In the genomic region with DNA sequence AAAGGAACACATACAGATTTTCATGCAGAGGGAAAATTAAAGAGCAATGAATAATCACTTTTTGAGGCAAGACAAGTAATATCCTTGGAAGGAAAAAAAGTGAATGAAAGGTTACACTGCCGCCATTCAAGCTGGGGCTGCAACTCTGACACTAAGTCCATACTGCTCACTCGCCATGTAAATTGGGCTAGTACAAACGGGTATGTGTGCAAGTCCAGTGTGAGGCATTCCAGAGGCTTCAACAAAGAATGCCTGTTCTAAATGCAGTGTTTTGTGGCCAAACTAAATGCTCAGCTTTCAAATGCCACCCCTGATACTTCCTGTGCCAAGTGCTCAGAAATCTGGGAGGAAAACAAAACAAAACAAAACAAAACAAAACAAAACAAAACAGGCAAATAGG, we compare ENCODE assay signal across 22 mouse cellular contexts.
DNase-seq lines count a peak whose midpoint lies in the region; ATAC-seq and TF ChIP-seq lines count a peak whose summit lies in the region.
"Had no signal": no experiment of that assay in that cellular context is flagged by ENCODE, and none has a peak within 500 bp of the region (broad histone marks: within the 10 kb centered on the region; RNA-seq: fewer than 3 reads in every experiment).

No protein-coding gene starts in this region.

- H3K27me3 ChIP-seq in forebrain, embryonic 14.5 days (replicated peaks; ENCODE audit: control insufficient read depth, insufficient read depth, low read length), result no peaks in the 10 kb centered on the region
- H3K27me3 ChIP-seq in forebrain, embryonic 10.5 days (ENCODE audit: poor library complexity, severe bottlenecking), result no peaks in the 10 kb centered on the region
- no peaks in the 10 kb centered on the region for H3K27me3 ChIP-seq in midbrain, embryonic 15.5 days (replicated peaks)
- no peaks in the 10 kb centered on the region for H3K27me3 ChIP-seq in midbrain, postnatal 0 days (ENCODE audit: insufficient read depth, low read length)
- H3K27me3 ChIP-seq: CH12.LX; embryonic facial prominence, embryonic 12.5 days; heart, embryonic 13.5 days; hindbrain, embryonic 13.5 days had no signal

- no peaks in the 10 kb centered on the region for H3K36me3 ChIP-seq in forebrain, embryonic 14.5 days (ENCODE audit: control insufficient read depth, insufficient read depth, low read length)
- H3K36me3 ChIP-seq in forebrain, embryonic 10.5 days (replicated peaks), result no peaks in the 10 kb centered on the region
- H3K36me3 ChIP-seq in midbrain, embryonic 15.5 days (replicated peaks), result no peaks in the 10 kb centered on the region
- H3K36me3 ChIP-seq in midbrain, postnatal 0 days (ENCODE audit: insufficient read depth, low read length), result no peaks in the 10 kb centered on the region
- H3K36me3 ChIP-seq: embryonic facial prominence, embryonic 12.5 days; heart, embryonic 13.5 days; hindbrain, embryonic 13.5 days had no signal

- no peak overlapping the region for H3K9ac ChIP-seq in forebrain, embryonic 14.5 days (ENCODE audit: low read length)
- H3K9ac ChIP-seq in midbrain, embryonic 15.5 days, result no peak overlapping the region
- H3K9ac ChIP-seq in midbrain, postnatal 0 days (replicated peaks; ENCODE audit: low read length, poor library complexity, severe bottlenecking), result no peak overlapping the region
- H3K9ac ChIP-seq: embryonic facial prominence, embryonic 12.5 days; heart, embryonic 13.5 days; hindbrain, embryonic 13.5 days had no signal

- no peaks in the 10 kb centered on the region for H3K4me1 ChIP-seq in forebrain, embryonic 14.5 days (ENCODE audit: control insufficient read depth, insufficient read depth, low read length)
- no peaks in the 10 kb centered on the region for H3K4me1 ChIP-seq in forebrain, embryonic 10.5 days
- H3K4me1 ChIP-seq in midbrain, embryonic 15.5 days, result no peaks in the 10 kb centered on the region
- H3K4me1 ChIP-seq in midbrain, postnatal 0 days (ENCODE audit: insufficient read depth, low read length), result no peaks in the 10 kb centered on the region
- H3K4me1 ChIP-seq: embryonic facial prominence, embryonic 12.5 days; heart, embryonic 13.5 days; hindbrain, embryonic 13.5 days had no signal

- no peaks in the 10 kb centered on the region for H3K9me3 ChIP-seq in forebrain, embryonic 14.5 days (replicated peaks; ENCODE audit: control insufficient read depth, low read length)
- H3K9me3 ChIP-seq in forebrain, embryonic 10.5 days, result no peaks in the 10 kb centered on the region
- H3K9me3 ChIP-seq in midbrain, embryonic 15.5 days, result no peaks in the 10 kb centered on the region
- H3K9me3 ChIP-seq in midbrain, postnatal 0 days (ENCODE audit: low read length), result no peaks in the 10 kb centered on the region
- H3K9me3 ChIP-seq: embryonic facial prominence, embryonic 12.5 days; heart, embryonic 13.5 days; hindbrain, embryonic 13.5 days had no signal

- WGBS in forebrain, embryonic 14.5 days, result 38% methylated on average over 3 of the region's 3 CpGs
- WGBS in forebrain, embryonic 10.5 days, result 57% methylated on average over 3 of the region's 3 CpGs
- 63% methylated on average over 3 of the region's 3 CpGs for WGBS in midbrain, embryonic 15.5 days
- 64% methylated on average over 3 of the region's 3 CpGs for WGBS in midbrain, postnatal 0 days

- DNase-seq in forebrain, embryonic 14.5 days (ENCODE audit: low spot score), result peak; percentile 51
- DNase-seq in forebrain, embryonic 10.5 days (ENCODE audit: extremely low spot score, low spot score), result no peak
- no peak for DNase-seq in midbrain, postnatal 0 days (ENCODE audit: low spot score)
- DNase-seq in fibroblast of lung, adult 2 months (ENCODE audit: low read depth), result peak; percentile 11
- peak; percentile 4 for DNase-seq in mesoderm, embryonic 11.5 days (ENCODE audit: low read depth, low spot score)
- no peak for DNase-seq in kidney, adult 8-10 months
- no peak for DNase-seq in kidney, postnatal 36 days
- DNase-seq: adrenal gland, adult 2 months; adrenal gland, postnatal 25 days; cerebellum, adult 11 months; cerebellum, adult 8-10 months; cerebellum, postnatal 14 days; embryo, embryonic 11 days; gastrocnemius, postnatal 36 days; heart, adult 11 months; heart, postnatal 36 days had no signal

- no peak overlapping the region for H3K4me2 ChIP-seq in forebrain, embryonic 14.5 days (ENCODE audit: low read length)
- H3K4me2 ChIP-seq in midbrain, embryonic 15.5 days, result no peak overlapping the region
- H3K4me2 ChIP-seq in midbrain, postnatal 0 days (ENCODE audit: low read depth, low read length, poor library complexity, severe bottlenecking), result no peak overlapping the region
- H3K4me2 ChIP-seq: embryonic facial prominence, embryonic 12.5 days; heart, embryonic 13.5 days; hindbrain, embryonic 13.5 days had no signal

- ATAC-seq in forebrain, embryonic 14.5 days, result peak; percentile 68
- 0 out of 2 replicates have a peak, but pooled peaks have one; percentile 39 for ATAC-seq in midbrain, embryonic 15.5 days (replicated peaks)
- no peak for ATAC-seq in midbrain, postnatal 0 days (ENCODE audit: low FRiP score)
- ATAC-seq: intestine, embryonic 16.5 days had no signal

- TF ChIP-seq CTCF in midbrain, postnatal 0 days (IDR thresholded peaks at IDR 0.05), result no peak

- H3K4me3 ChIP-seq in forebrain, embryonic 14.5 days (ENCODE audit: low read depth, low read length), result no peak overlapping the region
- H3K4me3 ChIP-seq in forebrain, embryonic 10.5 days, result no peak overlapping the region
- no peak overlapping the region for H3K4me3 ChIP-seq in midbrain, embryonic 15.5 days
- H3K4me3 ChIP-seq in midbrain, postnatal 0 days (ENCODE audit: low read depth, low read length), result no peak overlapping the region
- H3K4me3 ChIP-seq: embryonic facial prominence, embryonic 12.5 days; heart, embryonic 13.5 days; hindbrain, embryonic 13.5 days had no signal

- no peak overlapping the region for H3K27ac ChIP-seq in forebrain, embryonic 14.5 days (ENCODE audit: low read depth, low read length)
- H3K27ac ChIP-seq in forebrain, embryonic 10.5 days, result no peak overlapping the region
- no peak overlapping the region for H3K27ac ChIP-seq in midbrain, embryonic 15.5 days
- no peak overlapping the region for H3K27ac ChIP-seq in midbrain, postnatal 0 days (ENCODE audit: low read depth, low read length)
- H3K27ac ChIP-seq: embryonic facial prominence, embryonic 12.5 days; heart, embryonic 13.5 days; hindbrain, embryonic 13.5 days had no signal

Comparison
In these comparisons a context has a peak if more than half of its experiments do, and no peak if none do; other contexts are left out.
1. DNase-seq: peak in forebrain, embryonic 14.5 days (single experiment), fibroblast of lung, adult 2 months (single experiment) and mesoderm, embryonic 11.5 days (single experiment); none in forebrain, embryonic 10.5 days (single experiment), midbrain, postnatal 0 days (single experiment), kidney, adult 8-10 months (0 of 2) and kidney, postnatal 36 days (0 of 2).